Mouse (Mus musculus) erythroblast, embryonic 14.5 days (primary cell): ENCODE results near the gene Rbmxl1. TPM values are rescaled to one million over a fixed set of nuclear protein-coding genes. Genes with fewer than 3 reads are reported as not detected.
"Not testable (repeated sequence)": the region's sequence is repeated elsewhere in the genome, so short reads cannot be mapped to it uniquely, and the experiment has no call there.

Experiments
- H3K27me3 ChIP-seq: 2 replicates; pipeline ENCODE4 v1.6.1; 2012; ENCODE audit warnings: inconsistent platforms; ENCODE audit not compliant: control insufficient read depth
- H3K36me3 ChIP-seq: 2 replicates; pipeline ENCODE4 v1.6.1; 2012; ENCODE audit warnings: mild to moderate bottlenecking, inconsistent platforms; ENCODE audit not compliant: control insufficient read depth
- H3K4me1 ChIP-seq: 2 replicates; pipeline ENCODE4 v1.6.1; 2012; ENCODE audit warnings: inconsistent platforms; ENCODE audit not compliant: control insufficient read depth
- H3K4me3 ChIP-seq: replicated peaks from 2 replicates; pipeline ENCODE3; 2012; ENCODE audit warnings: moderate library complexity, mild to moderate bottlenecking, inconsistent platforms
- H3K9me3 ChIP-seq: 2 replicates; pipeline ENCODE4 v1.6.1; 2012; ENCODE audit warnings: low read length, inconsistent platforms, mixed read lengths; ENCODE audit not compliant: control insufficient read depth
- GATA1 ChIP-seq: IDR thresholded peaks from 2 replicates; pipeline ENCODE4 v1.6.1; 2012; ENCODE audit warnings: low read length, inconsistent platforms, mixed read lengths
- TAL1 ChIP-seq: IDR thresholded peaks from 3 replicates; pipeline ENCODE4 v1.6.1; 2012; ENCODE audit warnings: low read length, inconsistent platforms, mixed read lengths
- polyA plus RNA-seq: library from polyadenylated mRNA; stranded (reverse); fragments of >175 nt; gene quantifications from 2 replicates; pipeline ENCODE4 v1.2.3, GENCODE M21; 2012

Rbmxl1 gene
- polyA plus RNA-seq: 9.6 and 9.9 TPM in 2 replicates

DNA sequence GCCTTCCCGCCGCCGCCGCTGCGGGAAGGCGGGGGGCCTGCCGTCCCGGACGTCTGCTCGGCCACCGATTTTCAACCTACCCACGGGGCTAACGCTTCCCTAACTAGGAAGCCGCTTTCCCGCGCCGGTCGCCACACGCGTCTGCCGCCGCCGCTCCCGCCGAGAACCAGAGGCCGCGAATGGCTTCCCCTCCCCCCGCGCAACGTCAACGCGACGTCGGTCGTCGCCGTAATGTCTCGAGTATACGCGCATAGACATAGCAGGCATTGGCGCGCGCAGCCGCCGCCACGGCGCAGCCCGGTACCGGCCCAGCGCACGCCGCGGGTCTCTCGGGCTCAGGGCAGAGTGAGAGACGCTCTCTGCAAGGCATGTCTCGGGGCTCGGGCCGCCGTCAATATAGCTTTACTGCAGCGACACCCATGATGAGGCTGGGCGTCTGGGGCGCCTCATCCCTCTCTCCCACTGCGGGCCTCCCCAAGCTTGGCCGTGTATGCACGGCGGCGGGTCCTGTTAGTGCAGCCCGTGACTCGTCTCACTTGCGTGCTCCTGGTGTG is at the start of gene Rbmxl1:
Rbmxl1 (minus strand) TSS at position 180 of the 554 bp plus-strand sequence.
- peak within 1 kb of the TSS; percentile 98 for H3K4me3 ChIP-seq
- no peak for TF ChIP-seq TAL1
- no peaks in the 10 kb centered on the region for H3K9me3 ChIP-seq
- H3K4me1 ChIP-seq: peaks cover 33% of the 10 kb centered on the region
- peaks cover 29% of the 10 kb centered on the region for H3K36me3 ChIP-seq
- no peaks in the 10 kb centered on the region for H3K27me3 ChIP-seq

DNA sequence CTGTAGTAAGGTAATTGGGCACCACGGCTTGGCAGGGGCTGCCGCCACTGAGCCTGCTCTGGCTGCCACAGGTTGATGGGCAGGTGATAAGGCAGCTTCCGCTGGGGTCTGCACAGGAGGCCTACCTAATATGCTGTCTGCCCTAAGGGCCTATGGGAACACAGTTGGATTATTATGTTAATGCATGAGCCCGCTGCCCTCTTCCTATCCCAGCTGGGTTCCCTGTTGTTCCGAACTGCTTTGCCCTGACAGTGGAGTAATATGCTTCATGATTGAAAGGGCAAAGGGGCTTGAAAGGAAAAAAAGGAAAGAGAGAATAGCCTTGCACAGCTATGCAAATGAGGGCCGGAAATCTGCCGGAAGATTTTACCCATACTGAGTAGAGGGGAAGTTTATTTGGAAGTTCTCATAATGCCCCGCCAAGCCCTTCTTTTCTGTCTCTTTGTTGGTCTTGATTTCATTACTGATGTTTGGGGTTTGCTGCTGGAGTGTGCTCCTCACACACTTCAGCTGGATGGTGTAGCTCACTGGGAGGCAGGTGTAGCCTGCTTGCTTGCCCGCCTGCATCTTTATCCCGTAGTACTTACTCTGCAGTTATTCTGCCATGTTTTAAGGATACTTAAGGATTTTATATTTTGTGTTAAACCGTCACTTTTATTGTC is 48.2 kb upstream of the Rbmxl1 start:
- TF ChIP-seq GATA1 (no peak), TAL1 (no peak)
- Histone ChIP-seq H3K4me3 (no peak overlapping the region), H3K36me3 (peaks cover 19% of the 10 kb centered on the region), H3K4me1 (no peaks in the 10 kb centered on the region), H3K9me3 (peaks cover 4% of the 10 kb centered on the region), H3K27me3 (no peaks in the 10 kb centered on the region)

DNA sequence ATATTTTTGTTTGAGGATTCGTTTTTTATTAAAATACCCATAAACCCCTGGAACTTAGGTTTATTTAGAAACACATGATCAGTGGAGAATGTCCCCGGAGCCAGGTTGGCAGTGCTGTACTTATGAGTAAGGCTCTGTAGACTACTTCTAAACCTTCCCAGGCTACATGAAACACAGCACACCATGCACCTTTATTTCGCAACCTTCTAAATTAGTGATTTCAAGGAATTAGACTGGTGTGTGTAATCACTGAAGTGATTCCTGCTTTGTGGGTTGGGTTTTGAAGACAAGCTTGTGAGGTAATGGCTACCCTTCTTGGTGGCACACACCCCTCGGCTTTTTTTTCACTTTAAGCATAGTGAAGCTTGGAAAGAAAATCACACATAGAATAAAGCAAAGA is 47.1 kb upstream of the Rbmxl1 start:
- no peaks in the 10 kb centered on the region for H3K27me3 ChIP-seq
- no peak overlapping the region for H3K4me3 ChIP-seq
- no peaks in the 10 kb centered on the region for H3K4me1 ChIP-seq
- peaks cover 16% of the 10 kb centered on the region for H3K36me3 ChIP-seq
- TF ChIP-seq TAL1: no peak
- no peak for TF ChIP-seq GATA1
- no peaks in the 10 kb centered on the region for H3K9me3 ChIP-seq

DNA sequence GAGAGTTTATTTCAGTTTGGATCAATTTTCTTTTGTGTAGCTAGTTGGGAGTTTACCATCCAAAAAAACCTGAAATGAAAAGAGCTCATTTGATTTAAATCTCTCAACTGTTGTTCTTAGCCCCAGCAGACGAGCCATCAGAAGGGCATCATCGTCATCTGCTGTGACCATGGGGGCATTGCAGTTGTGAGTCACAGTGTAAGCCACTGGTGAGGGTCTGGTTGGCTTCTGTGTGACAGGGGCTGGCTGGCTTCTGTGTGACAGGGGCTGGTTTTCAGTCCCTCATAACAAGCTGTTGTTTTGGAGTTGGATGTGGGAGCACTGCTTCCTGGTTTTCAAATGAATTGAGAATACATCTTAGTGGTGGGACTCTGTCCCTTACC is 42.0 kb upstream of the Rbmxl1 start:
- Histone ChIP-seq H3K27me3 (no peaks in the 10 kb centered on the region), H3K4me3 (no peak overlapping the region), H3K36me3 (peaks cover 12% of the 10 kb centered on the region), H3K9me3 (no peaks in the 10 kb centered on the region), H3K4me1 (no peaks in the 10 kb centered on the region)
- TF ChIP-seq GATA1 (no peak), TAL1 (no peak)

DNA sequence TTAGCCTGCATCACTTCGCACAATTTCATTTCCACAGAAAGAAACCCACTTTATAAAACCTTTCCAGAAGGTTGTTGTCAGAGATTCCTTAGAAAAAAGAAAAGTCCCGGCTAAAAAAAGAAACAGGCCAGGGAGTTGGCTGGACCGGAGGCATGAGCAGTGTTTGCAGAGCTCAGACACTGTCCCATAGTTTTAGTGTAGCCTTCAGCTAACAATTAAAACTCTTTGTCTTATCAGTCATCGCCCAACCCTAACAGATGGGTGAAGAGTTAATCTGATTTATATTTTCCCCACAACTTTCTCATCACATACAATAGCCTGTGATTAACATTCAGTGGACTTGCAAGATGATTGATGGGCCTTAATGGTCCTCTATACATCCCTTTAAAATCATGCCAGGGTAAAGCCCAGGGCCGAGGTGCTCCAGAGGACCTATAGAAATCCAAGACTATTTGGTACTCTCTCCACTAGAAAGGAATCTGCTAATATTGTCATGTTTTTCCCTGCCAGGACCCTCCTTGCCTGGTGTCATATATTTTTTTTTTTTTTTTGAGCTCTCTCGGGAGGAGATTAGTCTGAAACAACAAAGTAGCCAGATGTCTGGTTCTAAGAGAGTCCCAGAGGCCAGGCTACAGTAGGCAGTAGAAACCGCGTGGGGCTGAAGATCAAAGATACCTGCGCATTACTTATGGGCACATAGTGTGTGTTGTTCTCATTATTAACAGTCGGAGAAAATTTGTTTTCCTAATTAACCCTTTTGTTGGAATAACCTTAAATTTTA is 41.5 kb upstream of the Rbmxl1 start:
- Histone ChIP-seq H3K9me3 (no peaks in the 10 kb centered on the region), H3K36me3 (peaks cover 12% of the 10 kb centered on the region), H3K4me1 (peaks cover 2% of the 10 kb centered on the region), H3K4me3 (no peak overlapping the region), H3K27me3 (no peaks in the 10 kb centered on the region)
- TF ChIP-seq GATA1: no peak
- no peak for TF ChIP-seq TAL1

DNA sequence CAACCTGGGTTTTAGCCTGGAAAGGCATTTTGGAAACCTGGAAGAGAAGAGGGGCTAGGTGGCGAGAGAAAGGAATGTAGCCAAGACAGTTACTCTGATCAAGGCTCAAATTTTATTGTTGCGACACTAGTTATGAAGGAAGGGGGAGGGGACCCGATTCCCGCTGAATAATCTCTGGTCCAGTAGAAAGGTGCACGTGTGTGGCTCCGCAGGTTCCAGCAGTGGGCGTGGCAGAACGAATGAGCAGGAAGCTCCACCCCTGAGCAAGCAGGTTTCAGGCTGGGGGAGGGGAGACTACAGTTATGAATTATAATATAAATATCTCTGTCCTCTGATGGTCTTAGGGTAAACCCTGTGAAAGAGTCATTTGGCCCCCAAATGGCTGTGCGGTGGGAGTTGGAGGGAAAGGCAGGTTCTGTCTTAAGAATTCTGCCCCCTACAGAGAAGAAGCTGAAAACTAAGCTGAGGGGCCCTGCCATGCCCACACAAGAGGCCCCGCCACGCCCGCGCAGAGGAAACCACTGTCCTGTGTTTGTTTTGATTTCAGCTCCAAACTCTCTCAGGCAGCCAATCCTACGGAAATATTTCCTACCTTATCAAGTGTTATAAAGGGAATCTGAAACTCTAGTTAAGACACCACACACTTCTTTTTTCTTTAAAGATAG is 36.6 kb upstream of the Rbmxl1 start:
- H3K4me3 ChIP-seq, H3K27me3 ChIP-seq: not testable (repeated sequence)
- peaks cover 30% of the 10 kb centered on the region for H3K36me3 ChIP-seq

DNA sequence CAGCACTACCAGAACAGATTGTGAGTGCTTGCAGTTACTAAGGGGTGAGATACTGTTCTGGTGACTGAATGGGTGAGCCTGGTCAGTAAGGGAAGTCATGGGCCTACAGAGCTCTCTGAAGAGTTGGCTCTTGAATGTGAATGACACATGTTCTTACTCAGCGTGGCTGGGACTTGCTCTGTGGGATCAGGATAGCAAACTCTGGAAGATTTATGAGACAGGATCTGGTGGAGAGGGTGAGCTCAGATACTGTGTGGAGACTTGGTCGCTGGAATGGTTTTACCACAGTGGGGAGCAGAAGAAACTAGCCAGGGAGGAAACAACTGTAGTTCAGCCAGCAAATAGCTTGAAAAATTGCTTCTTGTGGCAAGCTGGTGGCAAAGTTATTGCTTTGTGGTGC is 35.8 kb upstream of the Rbmxl1 start:
- Histone ChIP-seq H3K4me1 (peaks cover 5% of the 10 kb centered on the region), H3K4me3 (no peak overlapping the region), H3K9me3 (no peaks in the 10 kb centered on the region), H3K36me3 (peaks cover 32% of the 10 kb centered on the region), H3K27me3 (no peaks in the 10 kb centered on the region)
- TF ChIP-seq TAL1 (no peak), GATA1 (no peak)

More for the DNA sequence above, 36.6 kb upstream of the Rbmxl1 start:
- not testable (repeated sequence) for H3K9me3 ChIP-seq, H3K4me1 ChIP-seq

DNA sequence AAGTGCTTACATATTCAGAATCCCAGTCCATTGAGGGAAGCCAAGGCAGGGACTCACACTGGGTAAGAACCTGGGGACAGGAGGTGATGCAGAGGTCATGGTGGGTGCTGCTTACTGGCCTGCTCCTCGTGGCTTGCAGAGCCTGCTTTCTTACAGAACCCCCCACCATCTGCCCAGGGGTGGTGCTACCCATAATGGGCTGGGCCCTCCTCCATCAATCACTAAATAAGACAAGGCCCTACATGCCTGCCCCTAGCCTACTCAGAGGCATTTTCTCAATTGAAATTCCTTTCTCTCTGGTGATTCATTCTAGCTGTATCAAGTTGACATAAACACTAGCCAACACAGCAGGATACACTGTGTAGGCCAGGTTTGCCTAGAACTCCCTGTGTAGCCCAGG is 34.9 kb upstream of the Rbmxl1 start:
- no peaks in the 10 kb centered on the region for H3K27me3 ChIP-seq
- H3K9me3 ChIP-seq: no peaks in the 10 kb centered on the region
- no peak overlapping the region for H3K4me3 ChIP-seq
- TF ChIP-seq TAL1: no peak
- H3K4me1 ChIP-seq: peaks cover 5% of the 10 kb centered on the region
- peaks cover 32% of the 10 kb centered on the region for H3K36me3 ChIP-seq

DNA sequence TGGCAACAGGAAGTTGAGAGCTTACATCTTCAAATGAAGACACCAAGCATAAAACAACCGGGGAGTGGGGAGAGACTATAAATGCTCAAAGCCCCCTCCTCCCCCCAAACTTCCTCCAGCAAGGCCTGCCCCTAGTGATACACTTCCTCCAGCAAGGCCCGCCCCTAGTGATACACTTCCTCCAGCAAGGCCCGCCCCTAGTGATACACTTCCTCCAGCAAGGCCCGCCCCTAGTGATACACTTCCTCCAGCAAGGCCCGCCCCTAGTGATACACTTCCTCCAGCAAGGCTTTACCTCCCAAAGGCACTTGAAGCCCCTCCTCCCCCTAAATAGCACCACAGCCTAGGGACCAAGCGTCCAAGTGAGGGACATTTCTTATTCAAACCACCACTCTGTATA is 34.0 kb upstream of the Rbmxl1 start:
- not testable (repeated sequence) for H3K4me1 ChIP-seq, H3K9me3 ChIP-seq, H3K27me3 ChIP-seq, H3K4me3 ChIP-seq
- H3K36me3 ChIP-seq: peaks cover 40% of the 10 kb centered on the region
